Comparison of ENCODE assay signal across 8 mouse cellular contexts in the genomic region with DNA sequence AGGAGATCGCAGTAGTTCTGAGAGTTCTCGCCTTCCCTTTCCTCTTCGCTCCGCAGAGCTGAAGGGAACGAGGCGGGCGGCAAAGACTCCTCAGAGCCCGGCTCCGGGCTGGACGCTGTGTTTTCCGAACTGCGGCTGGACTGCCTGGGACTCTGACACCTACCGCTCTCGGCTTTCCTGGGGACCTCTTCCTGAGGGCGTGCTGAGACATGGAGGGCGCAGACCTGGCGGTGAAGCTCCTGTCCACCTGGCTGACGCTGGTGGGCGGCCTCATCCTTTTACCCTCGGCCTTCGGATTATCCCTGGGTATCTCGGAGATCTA. TPM values are rescaled to one million over a fixed set of nuclear protein-coding genes. Genes with fewer than 3 reads are reported as not detected.
DNase-seq lines count a peak whose midpoint lies in the region; ATAC-seq and TF ChIP-seq lines count a peak whose summit lies in the region.

No protein-coding gene starts in this region.

- H3K27me3 ChIP-seq in limb, embryonic 12.5 days, result peaks cover 56% of the 10 kb centered on the region
- H3K27me3 ChIP-seq in small intestine, adult 2 months (ENCODE audit: control insufficient read depth, insufficient read depth, low read length), result no peaks in the 10 kb centered on the region

- no peak for TF ChIP-seq CTCF in small intestine, adult 2 months (IDR thresholded peaks at IDR 0.05; ENCODE audit: extremely low read depth, insufficient read length, insufficient replicate concordance, low read depth, low read length)

- no peaks in the 10 kb centered on the region for H3K36me3 ChIP-seq in limb, embryonic 12.5 days
- peaks cover 2% of the 10 kb centered on the region for H3K36me3 ChIP-seq in small intestine, adult 2 months (ENCODE audit: control insufficient read depth, insufficient read depth, low read length)

- H3K9ac ChIP-seq in limb, embryonic 12.5 days (replicated peaks), result peak overlapping the region; percentile 63

- ATAC-seq in frontal cortex, adult (ENCODE audit: low TSS enrichment), result peak; percentile 64
- ATAC-seq in limb, embryonic 12.5 days (ENCODE audit: insufficient number of reproducible peaks, insufficient read depth, low FRiP score, low TSS enrichment, low read depth), result no peak; the same call in 1 of the 2 replicates

- peak overlapping the region; percentile 98 for H3K4me2 ChIP-seq in limb, embryonic 12.5 days

- DNase-seq in frontal cortex, adult 2 months (ENCODE audit: extremely low spot score in 1 of 2, low spot score in 1 of 2), result no peak
- DNase-seq in retina, embryonic 14.5 days (ENCODE audit: low spot score), result peak; percentile 41
- no peak for DNase-seq in retina, postnatal 1 day
- no peak for DNase-seq in spleen, adult 18-20 months
- DNase-seq in adrenal gland, postnatal 14 days, result no peak

- whole genome bisulfite sequencing in limb, embryonic 12.5 days, result under 1% methylated on average over 22 of the region's 22 CpGs
- WGBS in small intestine, adult 2 months, result under 1% methylated on average over 22 of the region's 22 CpGs

- H3K9me3 ChIP-seq in limb, embryonic 12.5 days, result peaks cover 11% of the 10 kb centered on the region; the same call in 1 of the 2 replicates

- no peak for TF ChIP-seq POLR2A in small intestine, adult 2 months (IDR thresholded peaks at IDR 0.05; ENCODE audit: low read depth, low read length)

- peaks cover 15% of the 10 kb centered on the region for H3K4me1 ChIP-seq in limb, embryonic 12.5 days (replicated peaks)
- H3K4me1 ChIP-seq in small intestine, adult 2 months (ENCODE audit: control insufficient read depth, insufficient read depth, insufficient read length, low read length), result peaks cover 11% of the 10 kb centered on the region

- H3K27ac ChIP-seq in limb, embryonic 12.5 days, result no peak overlapping the region
- H3K27ac ChIP-seq in small intestine, adult 2 months (ENCODE audit: insufficient read depth, low read depth, low read length), result peak overlapping the region; percentile 98

- H3K4me3 ChIP-seq in limb, embryonic 12.5 days (replicated peaks), result peak overlapping the region; percentile 62
- peak overlapping the region; percentile 93 for H3K4me3 ChIP-seq in small intestine, adult 2 months (ENCODE audit: low read depth, low read length)

RNA-seq across cellular contexts. Expression of a gene that starts 1.0 kb away (rescaled TPM):
- 1.4 and 1.8 TPM in 2 replicates for polyA plus RNA-seq in frontal cortex, adult 2 months (2012; rRNA removed)
- polyA plus RNA-seq in limb, embryonic 12.5 days (2016; fragmentation: Nextera tagmentation; extraction: Ambion mirVana), result 0.89 and 1.2 TPM in 2 replicates
- 10.9 and 28.4 TPM in 2 replicates for polyA plus RNA-seq in small intestine, adult 2 months (2012; rRNA removed)
- 5.1 and 7.7 TPM in 2 replicates for total RNA-seq in adrenal gland, postnatal 14 days (2021)

RNA-seq across cellular contexts. Expression of a gene that starts 25.8 kb away (rescaled TPM):
- polyA plus RNA-seq in frontal cortex, adult 2 months (2012; rRNA removed), result 8.4 and 8.9 TPM in 2 replicates
- 36.4 and 39.2 TPM in 2 replicates for polyA plus RNA-seq in limb, embryonic 12.5 days (2016; fragmentation: Nextera tagmentation; extraction: Ambion mirVana)
- polyA plus RNA-seq in small intestine, adult 2 months (2012; rRNA removed), result 0.63 and 0.95 TPM in 2 replicates
- 10.2 and 16.0 TPM in 2 replicates for total RNA-seq in adrenal gland, postnatal 14 days (2021)

RNA-seq across cellular contexts. Expression of a gene that starts 48.1 kb away (rescaled TPM):
- polyA plus RNA-seq in frontal cortex, adult 2 months (2012; rRNA removed), result 46.7 and 48.2 TPM in 2 replicates
- polyA plus RNA-seq in limb, embryonic 12.5 days (2016; fragmentation: Nextera tagmentation; extraction: Ambion mirVana), result 187 and 204 TPM in 2 replicates
- 1.8 and 3.4 TPM in 2 replicates for polyA plus RNA-seq in small intestine, adult 2 months (2012; rRNA removed)
- 91.8 and 110 TPM in 2 replicates for total RNA-seq in adrenal gland, postnatal 14 days (2021)

RNA-seq across cellular contexts. Expression of a gene that starts 48.2 kb away (rescaled TPM):
- 37.6 and 38.1 TPM in 2 replicates for polyA plus RNA-seq in frontal cortex, adult 2 months (2012; rRNA removed)
- polyA plus RNA-seq in limb, embryonic 12.5 days (2016; fragmentation: Nextera tagmentation; extraction: Ambion mirVana), result 25.6 and 26.6 TPM in 2 replicates
- polyA plus RNA-seq in small intestine, adult 2 months (2012; rRNA removed), result 2.5 and 4.8 TPM in 2 replicates
- total RNA-seq in adrenal gland, postnatal 14 days (2021), result 6.6 and 8.6 TPM in 2 replicates

Comparison
In these comparisons a context has a peak if more than half of its experiments do, and no peak if none do; other contexts are left out.
1. RNA of a gene that starts 48.1 kb away (polyA plus RNA-seq): 187 to 204 TPM in limb, embryonic 12.5 days and 46.7 to 48.2 TPM in frontal cortex, adult 2 months; 1.8 to 3.4 TPM in small intestine, adult 2 months; every median in the first group is over 10 times any median in the second.